Mouse (Mus musculus) cerebellum, adult 2 months (tissue): ENCODE measurements around the gene Dclk2.

Experiments used
- CTCF ChIP-seq: fragments of 200-500 bp; IDR thresholded peaks from 2 replicates; pipeline ENCODE4 v1.5.1; 2011; ENCODE audit warnings: low read depth, mild to moderate bottlenecking, control low read depth, low read length, moderate library complexity, borderline replicate concordance; ENCODE audit not compliant: insufficient read depth
- POLR2A ChIP-seq: fragments of 200-500 bp; IDR thresholded peaks from 2 replicates; pipeline ENCODE4 v1.6.1; 2011; ENCODE audit warnings: low read length, control low read depth, borderline replicate concordance; ENCODE audit not compliant: insufficient read depth

GRCm38 (mm10) chr3:86868721-86869120, 51.9 kb downstream of the Dclk2 start:
- TF ChIP-seq CTCF: no peak
- no peak for TF ChIP-seq POLR2A
